20 mouse cellular contexts compared by ENCODE assay signal in genomic region chr15:62071311-62071710, GRCm38 (mm10).
"Had no signal": no experiment of that assay in that cellular context is flagged by ENCODE, and none has a peak within 500 bp of the region (broad histone marks: within the 10 kb centered on the region; RNA-seq: fewer than 3 reads in every experiment).

No protein-coding gene starts in this region.

- H3K9me3 ChIP-seq: limb, embryonic 15.5 days; neural tube, embryonic 12.5 days had no signal

- ATAC-seq: liver, postnatal 0 days; lung, postnatal 0 days had no signal

- H3K36me3 ChIP-seq: limb, embryonic 15.5 days; neural tube, embryonic 12.5 days had no signal

- H3K9ac ChIP-seq: limb, embryonic 15.5 days; liver, embryonic 14.5 days; liver, postnatal 0 days; lung, embryonic 14.5 days; neural tube, embryonic 12.5 days had no signal

- H3K27me3 ChIP-seq: limb, embryonic 15.5 days; neural tube, embryonic 12.5 days had no signal

- H3K27ac ChIP-seq: kidney, postnatal 0 days; layer of hippocampus, adult 2 months; limb, embryonic 15.5 days; liver, embryonic 14.5 days; macrophage; neural tube, embryonic 12.5 days had no signal

- DNase-seq: kidney, adult 11 months; kidney, adult 8-10 months; kidney, postnatal 25 days; layer of hippocampus, adult 9-11 months; liver, postnatal 0 days; lung, embryonic 14.5 days; midbrain, embryonic 14.5 days; retina, postnatal 1 day; right cerebral cortex, postnatal 25 days; thymus, adult 18-20 months; thymus, postnatal 36 days had no signal

- H3K4me2 ChIP-seq: limb, embryonic 15.5 days; liver, embryonic 11.5 days; lung, embryonic 14.5 days; midbrain, embryonic 11.5 days; neural tube, embryonic 12.5 days had no signal

- H3K4me3 ChIP-seq: layer of hippocampus, adult 2 months; limb, embryonic 15.5 days; neural tube, embryonic 12.5 days had no signal
